Mouse (Mus musculus) liver, embryonic 16.5 days (tissue): ENCODE measurements around the gene Cdc25b. TPM values are rescaled to one million over a fixed set of nuclear protein-coding genes. Genes with fewer than 3 reads are reported as not detected.

Source experiments
- ATAC-seq: fragments of 200-750 bp; cut with Nextera tagmentation; 2 replicates; pipeline ENCODE4 v1.8.0; 2017; ENCODE audit warnings: low read depth, mild to moderate bottlenecking, moderate number of reproducible peaks, moderate library complexity
- H3K27ac ChIP-seq: fragments of 300-500 bp; sonication (generic); 2 replicates; pipeline ENCODE4 v1.5.1; 2014; ENCODE audit warnings: mild to moderate bottlenecking, low read length
- H3K27me3 ChIP-seq: fragments of 300-500 bp; sonication (generic); 2 replicates; pipeline ENCODE4 v1.6.1; 2014; ENCODE audit warnings: low read depth, low read length, mixed read lengths; ENCODE audit not compliant: control insufficient read depth, insufficient read depth
- H3K36me3 ChIP-seq: fragments of 300-500 bp; sonication (generic); 2 replicates; pipeline ENCODE4 v1.6.1; 2014; ENCODE audit warnings: mild to moderate bottlenecking; ENCODE audit not compliant: control insufficient read depth, insufficient read depth
- H3K4me1 ChIP-seq: fragments of 300-500 bp; sonication (generic); 2 replicates; pipeline ENCODE4 v1.6.1; 2014; ENCODE audit warnings: low read depth, low read length, mixed read lengths; ENCODE audit not compliant: control insufficient read depth
- H3K4me2 ChIP-seq: fragments of 300-500 bp; sonication (generic); 2 replicates; pipeline ENCODE4 v1.6.1; 2014; ENCODE audit warnings: low read depth, low read length, mixed read lengths
- H3K4me3 ChIP-seq: fragments of 300-500 bp; sonication (generic); 2 replicates; pipeline ENCODE4 v1.5.1; 2014; ENCODE audit warnings: low read depth, mild to moderate bottlenecking, low read length
- H3K9ac ChIP-seq: fragments of 300-500 bp; sonication (generic); 2 replicates; pipeline ENCODE4 v1.6.1; 2014; ENCODE audit warnings: low read depth, low read length
- H3K9me3 ChIP-seq: fragments of 300-500 bp; sonication (generic); replicated peaks from 2 replicates; pipeline ENCODE4 v1.6.1; 2016; ENCODE audit warnings: low read length; ENCODE audit not compliant: control insufficient read depth
- WGBS: fragments of 180-500 bp; shearing (Covaris S2); extraction: QIAGEN DNeasy Blood & Tissue Kit; methylation state at CpG from one replicate; pipeline ENCODE4 v1.1.7; 2014; ENCODE audit not compliant: insufficient replicate concordance; 5-methylcytosine and 5-hydroxymethylcytosine counted together
- polyA plus RNA-seq: library from polyadenylated mRNA; unstranded; fragments of >200 nt; fragmentation: Nextera tagmentation; extraction: Ambion mirVana; gene quantifications from 2 replicates; pipeline ENCODE4 v1.2.1, GENCODE M21; 2015

Cdc25b gene
- polyA plus RNA-seq, 1 experiment from 2014 or later, result 284 TPM

DNA sequence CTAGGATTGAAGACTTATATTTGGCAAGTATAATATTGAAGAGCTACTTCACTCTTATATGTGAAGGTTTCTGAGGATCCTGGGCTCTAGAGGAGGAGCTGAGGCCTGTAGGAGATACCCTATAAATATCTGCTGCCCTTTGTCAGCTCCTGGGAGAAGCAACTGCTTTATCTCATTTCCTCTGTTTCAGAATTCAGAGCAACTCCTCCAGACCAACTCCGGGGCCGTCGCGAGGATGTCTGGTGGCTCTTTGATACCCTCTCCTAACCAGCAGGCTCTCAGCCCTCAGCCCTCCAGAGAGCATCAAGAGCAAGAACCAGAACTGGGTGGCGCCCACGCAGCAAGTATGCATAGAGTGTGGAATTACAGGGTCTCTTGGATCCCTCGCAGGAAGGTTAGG lies 56.2 kb downstream of the Cdc25b start:
- peaks cover 20% of the 10 kb centered on the region for H3K4me1 ChIP-seq
- H3K36me3 ChIP-seq, result peaks cover 74% of the 10 kb centered on the region
- no peak overlapping the region for H3K4me3 ChIP-seq
- ATAC-seq, result no peak
- H3K9me3 ChIP-seq, result no peaks in the 10 kb centered on the region
- WGBS, result 31% methylated on average over 7 of the region's 7 CpGs
- no peak overlapping the region for H3K9ac ChIP-seq
- H3K27ac ChIP-seq, result no peak overlapping the region
- no peaks in the 10 kb centered on the region for H3K27me3 ChIP-seq
- H3K4me2 ChIP-seq, result no peak overlapping the region

Other genes with a start within 250 kb of the Cdc25b start
- gene Gfra4, start 143.9 kb upstream of the Cdc25b start, polyA plus RNA-seq, result 0.16 and 0.18 TPM in 2 replicates
- gene Adam33, start 123.1 kb upstream of the Cdc25b start, polyA plus RNA-seq, result 0.61 and 0.81 TPM in 2 replicates
- gene Siglec1, start 100.2 kb upstream of the Cdc25b start, polyA plus RNA-seq, result 1.4 and 1.8 TPM in 2 replicates
- 2.0 TPM in 2 replicates for gene Hspa12b, start 59.7 kb upstream of the Cdc25b start, polyA plus RNA-seq
- gene Gm11037, start 53.5 kb upstream of the Cdc25b start, polyA plus RNA-seq, result not detected in 2 replicates
- gene 1700037H04Rik, start 26.9 kb upstream of the Cdc25b start, polyA plus RNA-seq, result 129 and 133 TPM in 2 replicates
- gene Cenpb, start 6.9 kb upstream of the Cdc25b start, polyA plus RNA-seq, result 3.0 and 3.2 TPM in 2 replicates
- gene Spef1, start 333 bp downstream of the Cdc25b start, polyA plus RNA-seq, result 1.1 and 1.2 TPM in 2 replicates
- 16.4 and 18.4 TPM in 2 replicates for gene Ap5s1, start 20.1 kb downstream of the Cdc25b start, polyA plus RNA-seq
- gene Mavs, start 47.1 kb downstream of the Cdc25b start, polyA plus RNA-seq, result 29.1 and 32.0 TPM in 2 replicates
- 15.6 and 16.9 TPM in 2 replicates for gene Pank2, start 75.5 kb downstream of the Cdc25b start, polyA plus RNA-seq
- 0.46 and 0.61 TPM in 2 replicates for gene Rnf24, start 165.9 kb downstream of the Cdc25b start, polyA plus RNA-seq